Mouse (Mus musculus): ENCODE data around the gene Zmynd11.

DNA sequence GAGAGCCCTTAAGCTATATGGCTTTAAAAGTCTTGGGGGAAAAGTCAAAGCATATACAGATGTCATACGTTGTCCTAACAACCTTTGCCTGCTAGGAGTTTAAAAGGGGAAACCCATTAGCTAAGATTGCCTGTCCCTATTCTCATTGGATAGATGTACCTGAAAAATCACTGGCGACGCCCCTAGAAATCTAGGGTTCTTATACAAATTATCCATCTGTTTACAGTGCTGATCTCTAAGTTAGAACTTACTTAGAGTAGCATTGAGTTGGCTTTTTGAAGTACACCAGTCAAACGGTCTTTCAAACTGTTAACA is 364 bp upstream of the Zmynd11 start:
- TF ChIP-seq CTCF (IDR thresholded peaks at IDR 0.05; ENCODE audit: borderline replicate concordance, extremely low read depth, insufficient read depth, insufficient read length) (no peak), POLR2A (IDR thresholded peaks at IDR 0.05; ENCODE audit: borderline replicate concordance, extremely low read depth, insufficient read depth, insufficient read length, poor library complexity, severe bottlenecking) (no peak)
